Mouse (Mus musculus) intestine, embryonic 15.5 days (tissue): ENCODE results near the gene Ddx41. TPM values are rescaled to one million over a fixed set of nuclear protein-coding genes. Genes with fewer than 3 reads are reported as not detected.

Source experiments
- ATAC-seq: fragments of 200-750 bp; cut with Nextera tagmentation; 2 replicates; pipeline ENCODE4 v1.8.0; 2017; ENCODE audit warnings: moderate TSS enrichment, moderate library complexity
- H3K27ac ChIP-seq: fragments of 300-500 bp; sonication (generic); 2 replicates; pipeline ENCODE4 v1.5.1; 2015; ENCODE audit warnings: mild to moderate bottlenecking, inconsistent platforms
- H3K27me3 ChIP-seq: fragments of 300-500 bp; sonication (generic); replicated peaks from 2 replicates; pipeline ENCODE4 v1.6.1; 2015; ENCODE audit warnings: inconsistent platforms
- H3K36me3 ChIP-seq: fragments of 300-500 bp; sonication (generic); 2 replicates; pipeline ENCODE4 v1.6.1; 2015; ENCODE audit warnings: inconsistent platforms
- H3K4me1 ChIP-seq: fragments of 300-500 bp; sonication (generic); replicated peaks from 2 replicates; pipeline ENCODE4 v1.6.1; 2015; ENCODE audit warnings: inconsistent platforms
- H3K4me2 ChIP-seq: fragments of 300-500 bp; sonication (generic); replicated peaks from 2 replicates; pipeline ENCODE4 v1.6.1; 2015; ENCODE audit warnings: mild to moderate bottlenecking, inconsistent platforms
- H3K4me3 ChIP-seq: fragments of 300-500 bp; sonication (generic); replicated peaks from 2 replicates; pipeline ENCODE4 v1.5.1; 2015; ENCODE audit warnings: inconsistent platforms
- H3K9ac ChIP-seq: fragments of 300-500 bp; sonication (generic); 2 replicates; pipeline ENCODE4 v1.6.1; 2015; ENCODE audit warnings: inconsistent platforms
- H3K9me3 ChIP-seq: fragments of 300-500 bp; sonication (generic); 2 replicates; pipeline ENCODE4 v1.6.1; 2016; ENCODE audit warnings: inconsistent platforms
- WGBS: fragments of 180-500 bp; shearing (Covaris S2); methylation state at CpG from one replicate; pipeline ENCODE4 v1.1.7; 2015; 5-methylcytosine and 5-hydroxymethylcytosine counted together
- polyA plus RNA-seq: library from polyadenylated mRNA; unstranded; fragments of >200 nt; fragmentation: Nextera tagmentation; extraction: Ambion mirVana; gene quantifications from 2 replicates; pipeline ENCODE4 v1.2.1, GENCODE M21; 2015

The Ddx41 gene
- polyA plus RNA-seq, 1 experiment from 2014 or later: 51.0 TPM

- 87% methylated on average over 2 of the region's 2 CpGs for WGBS
- H3K9me3 ChIP-seq: no peaks in the 10 kb centered on the region
- H3K4me1 ChIP-seq: peaks cover 15% of the 10 kb centered on the region
- no peak overlapping the region for H3K9ac ChIP-seq
- no peaks in the 10 kb centered on the region for H3K36me3 ChIP-seq
- no peak for ATAC-seq
- no peak overlapping the region for H3K27ac ChIP-seq
- no peaks in the 10 kb centered on the region for H3K27me3 ChIP-seq
- H3K4me2 ChIP-seq: no peak overlapping the region
- H3K4me3 ChIP-seq: no peak overlapping the region
Observed at GRCm38 (mm10) chr13:55567949-55568348, 31.5 kb upstream of the Ddx41 start.

GRCm38 (mm10) chr13:55567001-55567400 is 30.5 kb upstream of the Ddx41 start:
- Histone ChIP-seq H3K27ac (no peak overlapping the region), H3K4me1 (peaks cover 12% of the 10 kb centered on the region), H3K36me3 (no peaks in the 10 kb centered on the region), H3K9me3 (no peaks in the 10 kb centered on the region), H3K4me3 (no peak overlapping the region), H3K9ac (no peak overlapping the region), H3K4me2 (no peak overlapping the region), H3K27me3 (no peaks in the 10 kb centered on the region)
- 83% methylated on average over 6 of the region's 6 CpGs for WGBS
- no peak for ATAC-seq

GRCm38 (mm10) chr13:55563266-55563879 is 26.9 kb upstream of the Ddx41 start:
- H3K4me1 ChIP-seq: no peaks in the 10 kb centered on the region

GRCm38 (mm10) chr13:55557499-55557898 is 21.0 kb upstream of the Ddx41 start:
- Histone ChIP-seq H3K4me3 (no peak overlapping the region), H3K4me1 (no peaks in the 10 kb centered on the region), H3K27me3 (no peaks in the 10 kb centered on the region), H3K4me2 (no peak overlapping the region), H3K9me3 (no peaks in the 10 kb centered on the region), H3K9ac (no peak overlapping the region), H3K27ac (no peak overlapping the region), H3K36me3 (peaks cover 19% of the 10 kb centered on the region)
- no peak for ATAC-seq
- 78% methylated on average over 6 of the region's 6 CpGs for WGBS

More at GRCm38 (mm10) chr13:55563266-55563879, 26.9 kb upstream of the Ddx41 start:
- no peak overlapping the region for H3K4me2 ChIP-seq
- H3K9ac ChIP-seq: no peak overlapping the region
- H3K9me3 ChIP-seq: no peaks in the 10 kb centered on the region
- no peaks in the 10 kb centered on the region for H3K27me3 ChIP-seq
- no peak overlapping the region for H3K27ac ChIP-seq
- no peak for ATAC-seq
- H3K4me3 ChIP-seq: no peak overlapping the region
- WGBS: 78% methylated on average over 7 of the region's 7 CpGs
- no peaks in the 10 kb centered on the region for H3K36me3 ChIP-seq

GRCm38 (mm10) chr13:55555921-55556320 is 19.5 kb upstream of the Ddx41 start:
- no peak overlapping the region for H3K4me2 ChIP-seq
- no peak overlapping the region for H3K9ac ChIP-seq
- H3K27me3 ChIP-seq: no peaks in the 10 kb centered on the region
- 90% methylated on average over 9 of the region's 9 CpGs for WGBS
- H3K36me3 ChIP-seq: peaks cover 19% of the 10 kb centered on the region
- H3K4me3 ChIP-seq: no peak overlapping the region
- ATAC-seq: no peak
- no peaks in the 10 kb centered on the region for H3K9me3 ChIP-seq
- no peak overlapping the region for H3K27ac ChIP-seq
- H3K4me1 ChIP-seq: no peaks in the 10 kb centered on the region

GRCm38 (mm10) chr13:55549061-55549460 is 12.6 kb upstream of the Ddx41 start:
- ATAC-seq: no peak
- no peak overlapping the region for H3K9ac ChIP-seq
- no peak overlapping the region for H3K4me3 ChIP-seq
- H3K27me3 ChIP-seq: no peaks in the 10 kb centered on the region
- no peak overlapping the region for H3K4me2 ChIP-seq
- H3K9me3 ChIP-seq: no peaks in the 10 kb centered on the region
- no peak overlapping the region for H3K27ac ChIP-seq
- 88% methylated on average over 15 of the region's 15 CpGs for WGBS
- peaks cover 44% of the 10 kb centered on the region for H3K36me3 ChIP-seq
- H3K4me1 ChIP-seq: no peaks in the 10 kb centered on the region

- no peaks in the 10 kb centered on the region for H3K4me1 ChIP-seq
- no peak overlapping the region for H3K9ac ChIP-seq
- 89% methylated on average over 5 of the region's 5 CpGs for WGBS
- ATAC-seq: no peak
- H3K27ac ChIP-seq: no peak overlapping the region
- H3K4me2 ChIP-seq: no peak overlapping the region
- H3K36me3 ChIP-seq: peaks cover 44% of the 10 kb centered on the region
- H3K4me3 ChIP-seq: no peak overlapping the region
- no peaks in the 10 kb centered on the region for H3K9me3 ChIP-seq
- H3K27me3 ChIP-seq: no peaks in the 10 kb centered on the region
Observed at GRCm38 (mm10) chr13:55548426-55548825, 12.0 kb upstream of the Ddx41 start.

GRCm38 (mm10) chr13:55547916-55548315 is 11.5 kb upstream of the Ddx41 start:
- Histone ChIP-seq H3K4me2 (no peak overlapping the region), H3K36me3 (peaks cover 49% of the 10 kb centered on the region), H3K4me3 (no peak overlapping the region), H3K27me3 (no peaks in the 10 kb centered on the region), H3K27ac (no peak overlapping the region), H3K9me3 (no peaks in the 10 kb centered on the region), H3K4me1 (no peaks in the 10 kb centered on the region), H3K9ac (no peak overlapping the region)
- 91% methylated on average over 2 of the region's 2 CpGs for WGBS
- ATAC-seq: no peak

- H3K4me2 ChIP-seq: no peak overlapping the region
- H3K27ac ChIP-seq: no peak overlapping the region
- ATAC-seq: no peak
- H3K4me1 ChIP-seq: no peaks in the 10 kb centered on the region
- no peaks in the 10 kb centered on the region for H3K9me3 ChIP-seq
- no peaks in the 10 kb centered on the region for H3K27me3 ChIP-seq
- H3K9ac ChIP-seq: no peak overlapping the region
- WGBS: 92% methylated on average over 6 of the region's 6 CpGs
- peaks cover 61% of the 10 kb centered on the region for H3K36me3 ChIP-seq
- H3K4me3 ChIP-seq: no peak overlapping the region
Observed at GRCm38 (mm10) chr13:55544792-55545191, 8.3 kb upstream of the Ddx41 start.

GRCm38 (mm10) chr13:55543447-55543846 is 7.0 kb upstream of the Ddx41 start:
- Histone ChIP-seq H3K36me3 (peaks cover 70% of the 10 kb centered on the region), H3K4me1 (no peaks in the 10 kb centered on the region), H3K9ac (no peak overlapping the region), H3K4me3 (no peak overlapping the region), H3K4me2 (no peak overlapping the region), H3K27ac (no peak overlapping the region), H3K9me3 (no peaks in the 10 kb centered on the region), H3K27me3 (no peaks in the 10 kb centered on the region)
- 91% methylated on average over 8 of the region's 8 CpGs for WGBS
- ATAC-seq: no peak

GRCm38 (mm10) chr13:55542891-55543290 is 6.4 kb upstream of the Ddx41 start:
- Histone ChIP-seq H3K9ac (no peak overlapping the region), H3K4me2 (no peak overlapping the region), H3K27ac (no peak overlapping the region), H3K27me3 (no peaks in the 10 kb centered on the region), H3K9me3 (no peaks in the 10 kb centered on the region), H3K4me3 (no peak overlapping the region), H3K36me3 (peaks cover 67% of the 10 kb centered on the region), H3K4me1 (no peaks in the 10 kb centered on the region)
- WGBS: 93% methylated on average over 4 of the region's 4 CpGs
- ATAC-seq: no peak

GRCm38 (mm10) chr13:55540933-55541332 is 4.5 kb upstream of the Ddx41 start:
- Histone ChIP-seq H3K4me1 (no peaks in the 10 kb centered on the region), H3K36me3 (peaks cover 53% of the 10 kb centered on the region), H3K9ac (no peak overlapping the region), H3K9me3 (no peaks in the 10 kb centered on the region), H3K27me3 (no peaks in the 10 kb centered on the region), H3K4me2 (no peak overlapping the region), H3K27ac (no peak overlapping the region), H3K4me3 (no peak overlapping the region)
- ATAC-seq: no peak
- WGBS: 89% methylated on average over 2 of the region's 2 CpGs

GRCm38 (mm10) chr13:55535796-55536193 is 663 bp downstream of the Ddx41 start:
- H3K4me3 ChIP-seq: peak overlapping the region; percentile 94
- H3K4me1 ChIP-seq: peaks cover 8% of the 10 kb centered on the region
- H3K9me3 ChIP-seq: no peaks in the 10 kb centered on the region
- 17% methylated on average over 17 of the region's 17 CpGs for WGBS
- no peaks in the 10 kb centered on the region for H3K27me3 ChIP-seq
- H3K27ac ChIP-seq: 0 out of 2 replicates have a peak overlapping the region, but pooled peaks have one; percentile 56
- peak overlapping the region; percentile 87 for H3K4me2 ChIP-seq
- peaks cover 39% of the 10 kb centered on the region for H3K36me3 ChIP-seq
- peak overlapping the region; percentile 84 for H3K9ac ChIP-seq
- ATAC-seq: no peak; the same call in 1 of the 2 replicates
